Mouse (Mus musculus) liver (tissue): ENCODE results near the gene Hyal1.
A peak's percentile ranks its signal among the peaks of the same experiment; 100 is the strongest.

ENCODE experiments used
- DNase-seq: peaks from one replicate; pipeline ENCODE4 v3.0.0-alpha.2; 2020; ENCODE audit warnings: mixed read lengths

The Hyal1 gene

GRCm38 (mm10) chr9:107576357-107577107, at the start of gene Hyal1:
Gene Hyal1, plus strand, starts transcription at chr9:107576927.
- peak; percentile 95 for DNase-seq

GRCm38 (mm10) chr9:107533791-107534407, 42.8 kb upstream of the Hyal1 start, which contains the start of gene Tmem115:
Gene Tmem115, plus strand, starts transcription at chr9:107533945.
- peak; percentile 92 for DNase-seq

GRCm38 (mm10) chr9:107534408-107535202, 42.1 kb upstream of the Hyal1 start:
- peak; percentile 64 for DNase-seq

- DNase-seq, result no peak
Measured at GRCm38 (mm10) chr9:107538231-107538630, 38.5 kb upstream of the Hyal1 start.

- DNase-seq, result no peak
Measured at GRCm38 (mm10) chr9:107538711-107539110, 38.0 kb upstream of the Hyal1 start.

GRCm38 (mm10) chr9:107539940-107540339, 36.8 kb upstream of the Hyal1 start:
- DNase-seq, result no peak

GRCm38 (mm10) chr9:107540420-107540819, 36.3 kb upstream of the Hyal1 start:
- DNase-seq, result no peak

- DNase-seq, result no peak
Measured at GRCm38 (mm10) chr9:107541005-107541404, 35.7 kb upstream of the Hyal1 start.

- DNase-seq, result peak; percentile 91
Measured at GRCm38 (mm10) chr9:107541474-107542351, 35.0 kb upstream of the Hyal1 start, which contains the start of the genes Cyb561d2 and Nprl2. Gene Cyb561d2, minus strand, starts transcription at chr9:107542193. Gene Nprl2, plus strand, starts transcription at chr9:107542226.

- DNase-seq, result no peak
Measured at GRCm38 (mm10) chr9:107542352-107542686, 34.4 kb upstream of the Hyal1 start.

GRCm38 (mm10) chr9:107542721-107543120, 34.0 kb upstream of the Hyal1 start:
- no peak for DNase-seq

GRCm38 (mm10) chr9:107543299-107543698, 33.4 kb upstream of the Hyal1 start:
- DNase-seq, result no peak

GRCm38 (mm10) chr9:107544196-107544700, 32.5 kb upstream of the Hyal1 start:
- DNase-seq, result no peak

GRCm38 (mm10) chr9:107544729-107545128, 32.0 kb upstream of the Hyal1 start:
- no peak for DNase-seq

GRCm38 (mm10) chr9:107545199-107545598, 31.5 kb upstream of the Hyal1 start:
- DNase-seq, result no peak

- DNase-seq, result peak; percentile 78
Measured at GRCm38 (mm10) chr9:107545602-107546001, 31.1 kb upstream of the Hyal1 start.

- peak; percentile 89 for DNase-seq
Measured at GRCm38 (mm10) chr9:107547026-107547425, 29.7 kb upstream of the Hyal1 start, which contains the start of gene Zmynd10. Gene Zmynd10, plus strand, starts transcription at chr9:107547298.

GRCm38 (mm10) chr9:107547957-107548356, 28.8 kb upstream of the Hyal1 start:
- DNase-seq, result no peak

GRCm38 (mm10) chr9:107548820-107549219, 27.9 kb upstream of the Hyal1 start:
- no peak for DNase-seq

- no peak for DNase-seq
Measured at GRCm38 (mm10) chr9:107549297-107550074, 27.2 kb upstream of the Hyal1 start.

GRCm38 (mm10) chr9:107550491-107551116, 26.1 kb upstream of the Hyal1 start:
- DNase-seq, result no peak
